Mouse (Mus musculus) ES-Bruce4 (cell line): ENCODE results near the gene Methig1. TPM values are rescaled to one million over a fixed set of nuclear protein-coding genes. Genes with fewer than 3 reads are reported as not detected.
"Not testable (repeated sequence)": the region's sequence is repeated elsewhere in the genome, so short reads cannot be mapped to it uniquely, and the experiment has no call there.

Experiments
- H3K27ac ChIP-seq: 2 replicates; pipeline ENCODE4 v1.5.1; 2012; ENCODE audit warnings: low read length, inconsistent platforms; ENCODE audit not compliant: insufficient read depth
- H3K27me3 ChIP-seq: 2 replicates; pipeline ENCODE4 v1.6.1; 2012; ENCODE audit warnings: mild to moderate bottlenecking, low read length, inconsistent platforms; ENCODE audit not compliant: control insufficient read depth, poor library complexity, insufficient read depth, severe bottlenecking
- H3K36me3 ChIP-seq: 2 replicates; pipeline ENCODE4 v1.6.1; 2012; ENCODE audit warnings: inconsistent platforms, mild to moderate bottlenecking, low read length, moderate library complexity; ENCODE audit not compliant: control insufficient read depth, poor library complexity, insufficient read depth, severe bottlenecking
- H3K4me1 ChIP-seq: one replicate; pipeline ENCODE4 v1.8.1; 2011; ENCODE audit warnings: low read length; ENCODE audit not compliant: control insufficient read depth, insufficient read depth
- H3K4me3 ChIP-seq: 2 replicates; pipeline ENCODE4 v1.5.1; 2011; ENCODE audit warnings: low read depth, mild to moderate bottlenecking, low read length
- H3K9ac ChIP-seq: 2 replicates; pipeline ENCODE4 v1.6.1; 2012; ENCODE audit warnings: low read depth, mild to moderate bottlenecking, inconsistent platforms; ENCODE audit not compliant: poor library complexity, severe bottlenecking
- H3K9me3 ChIP-seq: replicated peaks from 2 replicates; pipeline ENCODE4 v1.6.1; 2012; ENCODE audit warnings: mild to moderate bottlenecking, low read length, inconsistent platforms; ENCODE audit not compliant: control insufficient read depth, poor library complexity, insufficient read depth, severe bottlenecking
- CTCF ChIP-seq: IDR thresholded peaks from one replicate; pipeline ENCODE4 v1.8.1; 2011; ENCODE audit warnings: low read depth, low read length
- EP300 ChIP-seq: IDR thresholded peaks from 2 replicates; pipeline ENCODE4 v1.6.1; 2011; ENCODE audit warnings: low read depth, low read length; ENCODE audit not compliant: insufficient read depth
- POLR2A ChIP-seq: IDR thresholded peaks from one replicate; pipeline ENCODE4 v1.8.1; 2011; ENCODE audit warnings: low read length; ENCODE audit not compliant: insufficient read depth
- polyA plus RNA-seq: library from polyadenylated mRNA; stranded (reverse); fragments of >200 nt; gene quantifications from 2 replicates; pipeline ENCODE4 v1.2.4, GENCODE M21; 2011; ENCODE audit warnings: low read depth; ENCODE audit not compliant: missing spikeins, insufficient read depth, insufficient read length

Gene Methig1
- polyA plus RNA-seq, 1 experiment, result not detected

DNA sequence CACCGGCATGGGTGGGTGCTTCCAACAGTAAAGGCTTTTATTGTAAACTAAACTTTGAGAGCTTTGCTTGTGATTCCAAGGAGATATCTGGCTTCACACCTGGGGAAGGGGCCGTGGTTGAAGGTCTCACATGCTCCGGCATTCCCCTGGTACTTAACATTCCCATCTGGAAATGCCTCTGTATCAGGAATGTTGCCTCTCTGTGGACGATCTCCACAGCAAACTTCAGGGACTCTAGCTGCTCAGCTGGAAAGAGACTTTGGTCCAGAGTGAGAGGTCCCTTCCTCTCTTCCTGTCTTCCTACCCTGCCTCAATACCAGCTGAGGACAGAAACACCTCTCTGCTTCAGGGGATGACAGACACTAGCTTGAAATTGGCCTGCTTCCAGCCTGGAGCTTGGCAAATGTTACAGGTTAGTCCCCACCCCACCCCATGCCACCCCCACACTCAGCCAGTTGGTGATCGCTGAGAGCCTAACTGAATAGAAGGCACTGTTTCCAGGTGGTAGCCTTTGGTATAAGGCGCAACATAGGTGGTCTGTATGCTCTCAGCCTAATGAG, 1.4 kb upstream of the Methig1 start:
- H3K9ac ChIP-seq, result no peak overlapping the region
- no peak overlapping the region for H3K27ac ChIP-seq
- no peaks in the 10 kb centered on the region for H3K4me1 ChIP-seq
- no peaks in the 10 kb centered on the region for H3K9me3 ChIP-seq
- H3K4me3 ChIP-seq, result no peak overlapping the region
- H3K36me3 ChIP-seq, result no peaks in the 10 kb centered on the region
- TF ChIP-seq EP300 (no peak), POLR2A (no peak)
- H3K27me3 ChIP-seq, result no peaks in the 10 kb centered on the region

DNA sequence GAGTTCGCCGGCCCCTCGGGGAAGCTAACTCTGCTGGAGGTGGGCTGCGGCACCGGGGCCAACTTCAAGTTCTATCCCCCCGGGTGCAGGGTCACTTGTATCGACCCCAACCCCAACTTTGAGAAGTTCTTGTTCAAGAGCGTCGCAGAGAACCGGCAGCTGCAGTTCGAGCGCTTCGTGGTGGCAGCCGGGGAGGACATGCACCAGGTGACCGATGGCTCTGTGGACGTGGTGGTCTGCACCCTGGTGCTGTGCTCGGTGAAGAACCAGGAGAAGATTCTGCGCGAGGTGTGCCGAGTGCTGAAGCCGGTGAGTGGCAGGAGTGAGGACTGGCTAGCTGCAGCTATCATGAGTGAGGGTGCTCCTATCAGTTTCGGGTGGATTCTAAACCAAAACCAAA, 450 bp downstream of the Methig1 start:
- H3K4me3 ChIP-seq, H3K36me3 ChIP-seq, H3K4me1 ChIP-seq, H3K9ac ChIP-seq, H3K27ac ChIP-seq, H3K27me3 ChIP-seq, H3K9me3 ChIP-seq: not testable (repeated sequence)

DNA sequence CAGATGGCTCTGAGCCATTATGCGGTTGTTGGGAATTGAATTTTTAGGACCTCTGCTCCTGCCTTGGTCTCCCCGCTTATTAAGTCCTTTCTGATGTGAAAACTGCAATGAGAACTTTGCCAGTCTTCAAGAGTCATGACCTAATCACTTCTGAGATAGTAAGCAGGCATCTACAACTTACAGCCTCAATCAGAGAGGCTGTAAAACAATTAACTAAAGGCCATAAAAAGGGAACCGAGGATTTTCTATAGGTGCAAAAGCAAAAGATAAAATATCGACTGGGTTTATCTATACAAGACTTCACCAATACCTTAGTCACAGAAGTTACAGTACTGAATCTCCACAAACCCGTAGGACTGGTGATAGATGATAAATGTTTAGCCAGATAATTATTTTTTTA, 2.9 kb downstream of the Methig1 start:
- Histone ChIP-seq H3K27me3 (no peaks in the 10 kb centered on the region), H3K36me3 (no peaks in the 10 kb centered on the region)
- no peak for TF ChIP-seq EP300
- no peak for TF ChIP-seq POLR2A

DNA sequence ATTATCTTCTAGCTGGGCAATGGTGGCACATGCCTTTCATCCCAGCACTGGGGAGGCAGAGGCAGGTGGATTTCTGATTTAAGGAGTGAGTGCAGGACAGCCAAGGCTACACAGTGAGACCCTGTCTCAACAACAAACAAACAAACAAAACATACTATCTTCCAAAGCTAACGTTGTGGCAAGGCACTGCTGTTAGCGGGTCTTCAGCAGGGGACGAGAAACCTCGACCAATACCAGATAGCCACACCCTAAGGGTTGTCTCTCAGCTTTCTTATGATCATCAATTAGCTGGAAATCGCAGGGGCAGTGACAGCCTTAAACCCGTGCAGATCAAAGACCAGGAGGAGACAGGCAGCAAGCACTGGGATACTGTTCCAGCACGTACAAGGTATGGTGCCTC, 11.3 kb downstream of the Methig1 start, which contains the start of gene Higd1c:
Higd1c (plus strand) TSS at position 301 of the 400 bp plus-strand sequence.
- H3K36me3 ChIP-seq, result no peaks in the 10 kb centered on the region
- no peaks in the 10 kb centered on the region for H3K27me3 ChIP-seq
- no peak within 1 kb of the TSS for H3K4me3 ChIP-seq
- H3K4me1 ChIP-seq, result no peaks in the 10 kb centered on the region
- no peaks in the 10 kb centered on the region for H3K9me3 ChIP-seq
- H3K27ac ChIP-seq, result no peak within 1 kb of the TSS
- H3K9ac ChIP-seq, result no peak within 1 kb of the TSS
- TF ChIP-seq POLR2A, result no peak
- no peak for TF ChIP-seq EP300
- TF ChIP-seq CTCF, result no peak

More for the DNA sequence above, 2.9 kb downstream of the Methig1 start:
- Histone ChIP-seq H3K4me3 (no peak overlapping the region), H3K27ac (no peak overlapping the region), H3K9me3 (no peaks in the 10 kb centered on the region), H3K4me1 (no peaks in the 10 kb centered on the region), H3K9ac (no peak overlapping the region)

DNA sequence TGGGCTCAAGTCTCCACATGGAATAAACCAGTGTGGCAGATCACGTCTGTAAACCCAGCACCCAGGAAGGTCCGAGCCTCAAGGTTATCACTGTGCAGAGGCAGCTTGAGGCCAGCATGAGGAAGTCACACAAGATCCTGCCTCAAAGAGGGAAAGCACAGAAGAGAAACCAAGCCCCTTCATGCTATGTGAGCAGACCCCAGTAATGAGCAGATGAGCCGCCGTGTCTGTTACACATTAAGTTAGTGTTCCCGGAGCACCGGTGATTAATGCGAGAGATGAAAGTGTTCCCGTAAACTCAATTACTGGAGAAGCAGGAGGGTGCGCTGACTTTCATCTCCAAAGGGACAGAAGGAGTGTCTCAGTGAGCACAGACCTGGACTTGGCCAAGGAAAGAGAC, 13.0 kb downstream of the Methig1 start:
- H3K4me3 ChIP-seq, H3K27ac ChIP-seq: not testable (repeated sequence)

DNA sequence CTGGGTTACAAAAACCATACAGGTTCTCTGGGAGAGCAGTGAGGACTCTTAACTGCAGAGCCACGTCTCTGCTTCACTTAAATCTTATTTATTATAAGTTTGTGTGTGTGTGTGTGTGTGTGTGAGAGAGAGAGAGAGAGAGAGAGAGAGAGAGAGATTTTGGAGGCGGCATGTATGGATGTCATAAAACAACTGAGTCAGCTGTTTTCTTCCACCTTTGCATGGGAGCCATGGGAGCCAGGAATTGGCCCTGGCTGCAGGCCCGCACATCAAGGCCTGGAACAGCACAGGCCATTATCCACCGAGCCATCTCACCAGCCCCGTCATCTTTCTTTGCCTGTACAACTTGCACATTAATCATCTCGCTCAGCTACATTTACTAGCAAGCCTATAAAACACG, 14.2 kb downstream of the Methig1 start:
- Histone ChIP-seq H3K9ac (no peak overlapping the region), H3K4me3 (no peak overlapping the region), H3K9me3 (no peaks in the 10 kb centered on the region), H3K27ac (no peak overlapping the region), H3K27me3 (no peaks in the 10 kb centered on the region), H3K36me3 (no peaks in the 10 kb centered on the region), H3K4me1 (no peaks in the 10 kb centered on the region)
- TF ChIP-seq CTCF (no peak), POLR2A (no peak), EP300 (no peak)

More for the DNA sequence above, 13.0 kb downstream of the Methig1 start:
- not testable (repeated sequence) for H3K4me1 ChIP-seq, H3K36me3 ChIP-seq, H3K9me3 ChIP-seq, H3K9ac ChIP-seq, H3K27me3 ChIP-seq

DNA sequence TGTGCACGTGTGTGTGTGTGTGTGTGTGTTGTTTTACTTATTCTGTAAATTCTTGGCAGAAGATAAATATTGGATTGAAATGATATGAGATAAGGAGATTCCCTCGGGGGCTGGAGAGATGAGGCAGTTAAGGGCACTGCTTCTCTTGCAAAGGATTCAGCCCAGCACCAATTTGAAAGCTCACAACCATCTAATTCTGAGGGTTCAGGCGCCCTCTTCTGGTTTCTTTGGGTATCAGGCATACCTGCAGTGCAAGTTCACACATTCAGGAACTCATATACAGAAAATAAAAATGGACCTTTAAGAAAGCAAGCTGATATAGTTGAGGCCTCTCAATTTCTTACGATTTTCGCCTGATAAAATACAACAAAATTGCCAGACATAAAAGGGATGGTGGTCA, 22.1 kb downstream of the Methig1 start:
- H3K36me3 ChIP-seq, result no peaks in the 10 kb centered on the region
- H3K27me3 ChIP-seq, result no peaks in the 10 kb centered on the region
- TF ChIP-seq POLR2A (no peak), EP300 (no peak), CTCF (no peak)
- no peaks in the 10 kb centered on the region for H3K4me1 ChIP-seq
- H3K4me3 ChIP-seq, result no peak overlapping the region
- no peak overlapping the region for H3K9ac ChIP-seq
- H3K27ac ChIP-seq, result no peak overlapping the region
- H3K9me3 ChIP-seq, result no peaks in the 10 kb centered on the region

DNA sequence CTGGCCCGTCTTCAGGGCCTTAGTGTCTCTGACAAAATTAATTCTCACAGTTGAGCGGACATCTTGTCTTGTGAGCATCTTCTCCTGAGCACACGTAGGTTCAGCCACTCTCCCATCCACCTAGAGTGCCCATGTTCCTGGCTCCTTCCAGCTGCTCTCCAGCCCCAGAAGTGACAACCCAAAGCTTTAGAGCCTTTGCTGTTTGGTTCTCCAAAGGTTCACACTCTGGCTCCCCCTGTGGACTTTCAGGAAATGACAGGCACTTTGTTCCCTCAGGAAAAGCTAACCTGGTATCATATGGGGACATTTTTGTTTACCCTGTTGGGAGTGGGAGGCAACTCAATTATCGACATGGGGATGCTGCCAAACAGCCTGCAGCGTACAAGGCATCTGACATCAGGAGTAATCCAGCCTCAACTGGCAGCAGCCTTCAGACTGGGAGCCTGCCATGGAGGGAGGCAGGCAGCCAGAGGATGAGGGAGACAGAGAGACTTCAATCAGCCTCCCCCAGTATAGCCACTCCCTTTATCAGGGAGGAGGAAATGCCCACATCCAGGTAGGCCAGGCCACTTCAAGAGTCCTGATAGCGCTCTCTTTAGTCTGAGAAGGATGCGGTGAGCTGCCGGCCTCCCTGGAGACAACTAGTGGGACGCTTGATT, 25.0 kb downstream of the Methig1 start:
- not testable (repeated sequence) for H3K36me3 ChIP-seq, H3K9me3 ChIP-seq, H3K4me1 ChIP-seq, H3K27me3 ChIP-seq, H3K27ac ChIP-seq, H3K9ac ChIP-seq, H3K4me3 ChIP-seq
